Mouse (Mus musculus): ENCODE measurements around the gene Cmc4. TPM values are rescaled to one million over a fixed set of nuclear protein-coding genes. Genes with fewer than 3 reads are reported as not detected.

Gene Cmc4
- polyA plus RNA-seq, 1 experiment from 2014 or later: 12.9 TPM

DNA sequence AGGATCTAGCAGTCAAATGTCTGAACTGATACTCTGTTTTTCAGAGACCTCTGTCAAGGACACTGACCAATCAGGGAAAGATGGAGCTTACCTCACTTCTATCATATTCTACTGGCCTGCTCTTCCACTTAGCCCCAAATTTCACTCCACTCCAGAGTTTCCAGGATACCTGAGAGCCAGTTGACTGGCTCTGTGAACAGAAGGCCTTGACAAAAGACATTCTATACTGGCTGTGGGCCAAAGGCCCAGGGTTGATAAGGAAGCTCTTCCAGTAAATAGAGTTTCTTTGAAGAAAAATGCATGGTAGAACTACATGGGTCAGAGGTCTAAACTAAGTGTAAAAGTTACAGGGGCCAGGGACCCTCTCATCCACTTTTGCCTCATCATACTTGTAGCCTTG is 46.2 kb downstream of the Cmc4 start:
- Histone ChIP-seq H3K9ac (no peak overlapping the region), H3K36me3 (replicated peaks) (no peaks in the 10 kb centered on the region), H3K27me3 (no peaks in the 10 kb centered on the region), H3K4me1 (replicated peaks) (no peaks in the 10 kb centered on the region), H3K9me3 (replicated peaks) (no peaks in the 10 kb centered on the region), H3K27ac (replicated peaks) (no peak overlapping the region), H3K4me3 (replicated peaks) (no peak overlapping the region), H3K4me2 (no peak overlapping the region)
- no peak for ATAC-seq (ENCODE audit: insufficient read depth)

Other genes with a start within 250 kb of the Cmc4 start
- 22.0 and 27.0 TPM in 2 replicates for gene Fundc2, start 34.2 kb downstream of the Cmc4 start, polyA plus RNA-seq (2015; fragmentation: Nextera tagmentation; extraction: Ambion mirVana)
- 1.6 and 2.8 TPM in 2 replicates for gene F8, start 34.0 kb downstream of the Cmc4 start, polyA plus RNA-seq (2015; fragmentation: Nextera tagmentation; extraction: Ambion mirVana)
- gene Mtcp1, start within 50 bp of the Cmc4 start, polyA plus RNA-seq (2015; fragmentation: Nextera tagmentation; extraction: Ambion mirVana): 5.0 and 5.8 TPM in 2 replicates
- gene Brcc3, start within 50 bp of the Cmc4 start, polyA plus RNA-seq (2015; fragmentation: Nextera tagmentation; extraction: Ambion mirVana): 30.4 and 35.1 TPM in 2 replicates
- 91.2 and 113 TPM in 2 replicates for gene Vbp1, start 97.7 kb upstream of the Cmc4 start, polyA plus RNA-seq (2015; fragmentation: Nextera tagmentation; extraction: Ambion mirVana)
- gene Rab39b, start 161.6 kb upstream of the Cmc4 start, polyA plus RNA-seq (2015; fragmentation: Nextera tagmentation; extraction: Ambion mirVana): 0.10 TPM in 1 of 2 replicates, not detected in the other

Measured in liver, embryonic 15.5 days (tissue).